Mouse (Mus musculus) limb, embryonic 13.5 days (tissue): Measurements from ENCODE around the gene Hint1. TPM values are rescaled to one million over a fixed set of nuclear protein-coding genes. Genes with fewer than 3 reads are reported as not detected.

Source experiments
- ATAC-seq: fragments of 200-750 bp; cut with Nextera tagmentation; 2 replicates; pipeline ENCODE4 v1.8.0; 2017; ENCODE audit warnings: low read depth, moderate number of reproducible peaks, moderate TSS enrichment; ENCODE audit not compliant: low FRiP score
- H3K27ac ChIP-seq: fragments of 300-500 bp; sonication (generic); 2 replicates; pipeline ENCODE4 v1.5.1; 2015; ENCODE audit warnings: inconsistent platforms, mild to moderate bottlenecking, moderate library complexity
- H3K27me3 ChIP-seq: fragments of 300-500 bp; sonication (generic); 2 replicates; pipeline ENCODE4 v1.6.1; 2015; ENCODE audit warnings: mild to moderate bottlenecking, inconsistent platforms
- H3K36me3 ChIP-seq: fragments of 300-500 bp; sonication (generic); 2 replicates; pipeline ENCODE4 v1.6.1; 2015; ENCODE audit warnings: inconsistent platforms, mild to moderate bottlenecking, moderate library complexity
- H3K4me1 ChIP-seq: fragments of 300-500 bp; sonication (generic); 2 replicates; pipeline ENCODE4 v1.6.1; 2015; ENCODE audit warnings: inconsistent platforms
- H3K4me2 ChIP-seq: fragments of 300-500 bp; sonication (generic); replicated peaks from 2 replicates; pipeline ENCODE4 v1.6.1; 2015; ENCODE audit warnings: inconsistent platforms, mild to moderate bottlenecking, moderate library complexity
- H3K4me3 ChIP-seq: fragments of 300-500 bp; sonication (generic); 2 replicates; pipeline ENCODE4 v1.5.1; 2015; ENCODE audit warnings: moderate library complexity, mild to moderate bottlenecking, inconsistent platforms
- H3K9ac ChIP-seq: fragments of 300-500 bp; sonication (generic); 2 replicates; pipeline ENCODE4 v1.6.1; 2015; ENCODE audit warnings: mild to moderate bottlenecking, inconsistent platforms
- H3K9me3 ChIP-seq: fragments of 300-500 bp; sonication (generic); 2 replicates; pipeline ENCODE4 v1.6.1; 2016; ENCODE audit warnings: inconsistent platforms
- WGBS: fragments of 180-500 bp; shearing (Covaris S2); methylation state at CpG from one replicate; pipeline ENCODE4 v1.1.7; 2015; 5-methylcytosine and 5-hydroxymethylcytosine counted together
- polyA plus RNA-seq: library from polyadenylated mRNA; unstranded; fragments of >200 nt; fragmentation: Nextera tagmentation; extraction: Ambion mirVana; gene quantifications from 2 replicates; pipeline ENCODE4 v1.2.1, GENCODE M21; 2015

Hint1 gene
- polyA plus RNA-seq, 1 experiment from 2014 or later, result 607 TPM

GRCm38 (mm10) chr11:54917461-54917860 is 51.3 kb downstream of the Hint1 start:
- no peak overlapping the region for H3K27ac ChIP-seq
- H3K9me3 ChIP-seq, result no peaks in the 10 kb centered on the region
- 95% methylated on average over 7 of the region's 7 CpGs for WGBS
- H3K27me3 ChIP-seq, result no peaks in the 10 kb centered on the region
- peaks cover 90% of the 10 kb centered on the region for H3K36me3 ChIP-seq
- H3K4me2 ChIP-seq, result no peak overlapping the region
- no peak overlapping the region for H3K4me3 ChIP-seq
- no peaks in the 10 kb centered on the region for H3K4me1 ChIP-seq
- H3K9ac ChIP-seq, result no peak overlapping the region
- ATAC-seq, result no peak

GRCm38 (mm10) chr11:54918273-54918672 is 52.1 kb downstream of the Hint1 start:
- peaks cover 90% of the 10 kb centered on the region for H3K36me3 ChIP-seq
- ATAC-seq, result no peak
- H3K9me3 ChIP-seq, result no peaks in the 10 kb centered on the region
- H3K4me1 ChIP-seq, result no peaks in the 10 kb centered on the region
- H3K4me3 ChIP-seq, result no peak overlapping the region
- H3K27me3 ChIP-seq, result no peaks in the 10 kb centered on the region
- 87% methylated on average over 4 of the region's 4 CpGs for WGBS
- H3K4me2 ChIP-seq, result no peak overlapping the region
- H3K9ac ChIP-seq, result no peak overlapping the region
- H3K27ac ChIP-seq, result no peak overlapping the region

Other genes starting within 250 kb of the Hint1 start
- gene Cdc42se2, start 78.7 kb upstream of the Hint1 start, polyA plus RNA-seq, result 96.1 and 99.2 TPM in 2 replicates
- 9.0 and 10.4 TPM in 2 replicates for gene Lyrm7, start 5.5 kb upstream of the Hint1 start, polyA plus RNA-seq
- 33.5 and 34.6 TPM in 2 replicates for gene Gpx3, start 36.1 kb downstream of the Hint1 start, polyA plus RNA-seq
- gene Tnip1, start 96.5 kb downstream of the Hint1 start, polyA plus RNA-seq, result 22.4 and 23.3 TPM in 2 replicates
- gene Anxa6, start 167.1 kb downstream of the Hint1 start, polyA plus RNA-seq, result 328 and 335 TPM in 2 replicates
- gene Ccdc69, start 211.7 kb downstream of the Hint1 start, polyA plus RNA-seq, result 0.57 and 0.90 TPM in 2 replicates
- gene Gm2a, start 231.7 kb downstream of the Hint1 start, polyA plus RNA-seq, result 17.9 and 18.0 TPM in 2 replicates